Mouse (Mus musculus) activated CD4-positive, CD25-positive, alpha-beta regulatory T cell, adult 9 weeks (primary cell): ENCODE results near the gene Diaph3. TPM values are rescaled to one million over a fixed set of nuclear protein-coding genes. Genes with fewer than 3 reads are reported as not detected.

ENCODE experiments used
- polyA plus RNA-seq: library from polyadenylated mRNA; unstranded; fragments of 100-300 nt; shearing (Covaris generic); gene quantifications from one replicate; pipeline ENCODE4 v1.2.1, GENCODE M21; 2017

Gene Diaph3
- 6.1 TPM for polyA plus RNA-seq

GRCm38 (mm10) chr14:87140963-87141486, at the start of gene Diaph3:
Diaph3 (minus strand) TSS chr14:87141235.

